Mouse (Mus musculus) intestine, postnatal 0 days (tissue): Measurements from ENCODE around the gene Esrrg. TPM values are rescaled to one million over a fixed set of nuclear protein-coding genes. Genes with fewer than 3 reads are reported as not detected.

Experiments
- ATAC-seq: fragments of 200-750 bp; cut with Nextera tagmentation; 2 replicates; pipeline ENCODE4 v1.8.0; 2017; ENCODE audit warnings: mild to moderate bottlenecking, moderate TSS enrichment, moderate library complexity
- H3K27ac ChIP-seq: fragments of 300-500 bp; sonication (generic); 2 replicates; pipeline ENCODE4 v1.5.1; 2014; ENCODE audit warnings: mild to moderate bottlenecking, low read depth, low read length, moderate library complexity
- H3K27me3 ChIP-seq: fragments of 300-500 bp; sonication (generic); replicated peaks from 2 replicates; pipeline ENCODE4 v1.6.1; 2014; ENCODE audit warnings: low read length, mixed read lengths; ENCODE audit not compliant: control insufficient read depth, insufficient read depth
- H3K36me3 ChIP-seq: fragments of 300-500 bp; sonication (generic); 2 replicates; pipeline ENCODE4 v1.6.1; 2014; ENCODE audit warnings: mild to moderate bottlenecking, moderate library complexity; ENCODE audit not compliant: control insufficient read depth, insufficient read depth
- H3K4me1 ChIP-seq: fragments of 300-500 bp; sonication (generic); replicated peaks from 2 replicates; pipeline ENCODE4 v1.6.1; 2014; ENCODE audit warnings: antibody characterized with exemption, low read length, mixed read lengths; ENCODE audit not compliant: control insufficient read depth, insufficient read depth
- H3K4me2 ChIP-seq: fragments of 300-500 bp; sonication (generic); replicated peaks from 2 replicates; pipeline ENCODE4 v1.6.1; 2014; ENCODE audit warnings: low read depth, mild to moderate bottlenecking, moderate library complexity
- H3K4me3 ChIP-seq: fragments of 300-500 bp; sonication (generic); 2 replicates; pipeline ENCODE4 v1.5.1; 2014; ENCODE audit warnings: low read depth, low read length
- H3K9ac ChIP-seq: fragments of 300-500 bp; sonication (generic); 2 replicates; pipeline ENCODE4 v1.6.1; 2014; ENCODE audit warnings: mild to moderate bottlenecking, low read depth, low read length
- H3K9me3 ChIP-seq: fragments of 300-500 bp; sonication (generic); 2 replicates; pipeline ENCODE4 v1.6.1; 2016; ENCODE audit warnings: mixed run types; ENCODE audit not compliant: control insufficient read depth
- CTCF ChIP-seq: sonication (generic); IDR thresholded peaks from 2 replicates; pipeline ENCODE4 v1.5.1; 2016; ENCODE audit warnings: low read depth, mild to moderate bottlenecking, control low read depth, antibody characterized with exemption, moderate library complexity
- WGBS: fragments of 180-500 bp; shearing (Covaris S2); extraction: QIAGEN DNeasy Blood & Tissue Kit; methylation state at CpG from one replicate; pipeline ENCODE4 v1.1.7; 2014; 5-methylcytosine and 5-hydroxymethylcytosine counted together
- polyA plus RNA-seq: library from polyadenylated mRNA; unstranded; fragments of >200 nt; fragmentation: Nextera tagmentation; extraction: Ambion mirVana; gene quantifications from 2 replicates; pipeline ENCODE4 v1.2.1, GENCODE M21; 2015

The Esrrg gene
- polyA plus RNA-seq, 1 experiment from 2014 or later, result 1.2 TPM

DNA sequence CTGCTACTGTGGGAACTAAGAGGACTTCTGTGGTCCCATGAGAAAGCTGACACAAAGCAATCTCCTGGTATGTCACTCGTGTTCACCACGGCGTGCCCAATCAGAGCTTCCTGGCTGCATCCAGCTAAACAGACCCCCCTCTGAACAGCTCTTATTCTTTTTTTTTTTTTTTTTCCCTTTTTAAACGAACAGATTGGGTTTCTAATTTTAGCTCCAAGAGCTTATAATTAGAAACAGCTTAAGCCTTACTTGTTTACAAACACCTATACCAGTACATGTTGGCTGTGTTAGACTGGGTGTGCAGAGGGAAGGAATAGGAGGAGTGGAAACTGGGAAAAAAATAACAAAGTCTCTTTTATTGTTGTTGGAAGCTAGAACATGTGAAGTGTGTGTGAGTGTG is 86.3 kb downstream of the Esrrg start:
- no peaks in the 10 kb centered on the region for H3K9me3 ChIP-seq
- ATAC-seq, result no peak
- no peak for TF ChIP-seq CTCF
- H3K4me3 ChIP-seq, result no peak overlapping the region
- H3K27me3 ChIP-seq, result no peaks in the 10 kb centered on the region
- H3K36me3 ChIP-seq, result no peaks in the 10 kb centered on the region
- H3K27ac ChIP-seq, result no peak overlapping the region
- H3K9ac ChIP-seq, result no peak overlapping the region
- no peaks in the 10 kb centered on the region for H3K4me1 ChIP-seq
- H3K4me2 ChIP-seq, result no peak overlapping the region
- 67% methylated on average over 4 of the region's 4 CpGs for WGBS

DNA sequence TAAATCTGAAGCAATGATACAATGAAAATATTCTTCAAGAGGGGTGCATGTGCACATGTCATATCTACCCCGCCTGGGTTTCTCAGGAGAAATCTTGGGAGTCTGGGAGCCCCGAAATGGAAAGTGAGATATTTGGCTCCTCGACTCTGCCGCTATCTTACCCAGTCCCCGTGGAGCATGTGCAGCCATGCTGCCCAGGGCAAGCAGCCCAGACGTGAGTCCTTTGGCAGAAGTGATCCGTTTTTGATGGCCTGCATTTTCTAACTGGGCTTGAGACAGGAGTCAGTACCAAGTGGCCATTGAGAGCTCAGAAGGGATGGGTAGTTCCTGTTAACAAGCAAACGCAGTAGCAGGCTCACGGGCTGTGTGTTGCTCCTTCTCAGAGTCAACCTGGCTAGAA is 89.6 kb downstream of the Esrrg start:
- H3K36me3 ChIP-seq, result no peaks in the 10 kb centered on the region
- H3K4me3 ChIP-seq, result no peak overlapping the region
- H3K27ac ChIP-seq, result no peak overlapping the region
- no peaks in the 10 kb centered on the region for H3K27me3 ChIP-seq
- no peak overlapping the region for H3K4me2 ChIP-seq
- no peaks in the 10 kb centered on the region for H3K9me3 ChIP-seq
- no peaks in the 10 kb centered on the region for H3K4me1 ChIP-seq
- 89% methylated on average over 9 of the region's 9 CpGs for WGBS
- no peak overlapping the region for H3K9ac ChIP-seq
- TF ChIP-seq CTCF, result no peak
- ATAC-seq, result no peak

DNA sequence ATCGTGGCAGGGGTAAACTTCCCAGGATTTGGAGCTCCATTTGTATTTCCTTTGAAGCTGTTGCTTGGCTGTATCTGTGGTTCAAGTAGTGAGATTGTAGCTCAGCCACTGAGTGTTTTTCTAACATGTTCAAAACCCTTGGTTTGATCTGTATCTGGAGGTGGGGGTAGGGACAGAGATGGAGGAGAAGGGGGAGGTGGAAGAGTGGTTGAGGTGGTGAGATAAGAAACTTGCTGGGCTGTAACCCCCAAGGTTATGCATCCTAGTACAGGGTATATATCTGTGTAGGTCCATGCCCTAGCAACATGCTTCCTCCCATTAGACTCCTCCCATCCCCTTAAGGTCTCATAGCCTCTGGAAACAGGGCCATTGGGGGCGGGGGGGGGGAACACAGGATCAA is 92.4 kb downstream of the Esrrg start:
- WGBS, result 63% methylated on average over 2 of the region's 2 CpGs
- no peaks in the 10 kb centered on the region for H3K36me3 ChIP-seq
- TF ChIP-seq CTCF, result no peak
- H3K27ac ChIP-seq, result no peak overlapping the region
- H3K27me3 ChIP-seq, result no peaks in the 10 kb centered on the region
- no peaks in the 10 kb centered on the region for H3K4me1 ChIP-seq
- H3K4me3 ChIP-seq, result no peak overlapping the region
- no peak overlapping the region for H3K9ac ChIP-seq
- no peaks in the 10 kb centered on the region for H3K9me3 ChIP-seq
- ATAC-seq, result no peak
- no peak overlapping the region for H3K4me2 ChIP-seq

DNA sequence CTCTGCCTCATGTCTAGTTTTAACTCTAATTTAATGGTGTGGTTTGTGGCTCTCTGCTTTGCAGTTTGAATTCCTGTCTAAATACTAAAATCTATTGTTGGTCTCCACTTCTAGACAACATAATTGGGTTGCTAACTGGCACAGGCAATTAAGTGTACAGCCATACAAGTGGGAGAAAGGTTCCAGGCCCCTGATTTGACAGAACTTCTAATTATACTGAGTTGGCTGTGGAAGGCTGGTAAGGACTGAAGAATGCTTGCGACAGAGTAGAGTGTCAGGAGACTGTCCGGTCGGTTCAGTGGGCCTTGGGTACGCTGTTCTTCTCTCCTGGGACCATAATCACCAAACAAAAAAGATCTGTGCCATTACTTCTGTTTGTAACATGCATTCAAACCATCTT is 96.3 kb downstream of the Esrrg start:
- 90% methylated on average over 4 of the region's 4 CpGs for WGBS
- Histone ChIP-seq H3K27ac (no peak overlapping the region), H3K4me1 (no peaks in the 10 kb centered on the region), H3K36me3 (no peaks in the 10 kb centered on the region), H3K9me3 (no peaks in the 10 kb centered on the region), H3K4me3 (no peak overlapping the region), H3K9ac (no peak overlapping the region), H3K4me2 (no peak overlapping the region), H3K27me3 (no peaks in the 10 kb centered on the region)
- ATAC-seq, result no peak
- no peak for TF ChIP-seq CTCF

DNA sequence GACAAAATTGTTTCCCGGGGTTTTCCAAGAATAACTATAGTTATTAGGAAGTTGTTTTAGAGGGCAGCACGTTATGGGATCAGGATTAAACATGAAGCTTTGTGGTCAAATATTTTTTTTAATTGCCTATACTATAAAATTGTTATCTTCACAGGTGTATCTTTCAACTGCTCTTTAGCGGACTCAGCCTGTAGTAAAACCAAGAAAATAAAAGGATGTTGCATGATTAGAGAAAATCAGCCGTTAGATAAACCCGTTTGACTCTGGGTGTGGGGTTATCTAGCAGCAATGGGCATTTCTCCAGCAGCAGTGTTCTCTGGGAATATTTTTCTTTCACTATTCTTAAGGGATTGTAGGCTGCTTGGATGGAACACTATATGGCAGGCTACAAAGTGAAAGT is 96.8 kb downstream of the Esrrg start:
- Histone ChIP-seq H3K4me2 (peak overlapping the region; percentile 45), H3K27me3 (no peaks in the 10 kb centered on the region), H3K4me3 (no peak overlapping the region), H3K36me3 (no peaks in the 10 kb centered on the region), H3K4me1 (no peaks in the 10 kb centered on the region), H3K9ac (no peak overlapping the region), H3K9me3 (no peaks in the 10 kb centered on the region), H3K27ac (no peak overlapping the region)
- 48% methylated on average over 5 of the region's 5 CpGs for WGBS
- ATAC-seq, result no peak
- TF ChIP-seq CTCF, result no peak

DNA sequence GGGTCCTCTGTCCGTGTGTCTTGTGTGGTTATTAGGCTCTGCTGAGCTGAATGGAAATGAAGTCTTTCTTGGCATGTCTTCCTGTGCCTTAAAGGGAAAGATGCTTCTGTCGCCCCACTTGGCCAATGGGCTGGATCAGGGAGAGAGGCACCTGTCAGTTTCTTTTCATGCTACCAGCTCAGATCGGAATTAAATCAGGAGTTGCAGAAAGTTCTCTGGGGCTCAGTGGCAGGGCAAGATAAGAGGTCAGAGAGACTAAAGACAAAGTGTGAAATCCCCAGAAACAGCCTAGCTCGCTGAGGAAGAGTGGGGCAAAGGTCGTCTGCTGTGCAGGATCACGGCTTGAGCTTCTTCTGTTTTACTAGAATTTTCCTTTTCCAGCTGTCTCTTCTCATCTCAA is 97.5 kb downstream of the Esrrg start:
- Histone ChIP-seq H3K9ac (no peak overlapping the region), H3K4me2 (peak overlapping the region; percentile 45), H3K27ac (no peak overlapping the region), H3K27me3 (no peaks in the 10 kb centered on the region), H3K4me3 (no peak overlapping the region), H3K4me1 (no peaks in the 10 kb centered on the region), H3K36me3 (no peaks in the 10 kb centered on the region), H3K9me3 (no peaks in the 10 kb centered on the region)
- TF ChIP-seq CTCF, result no peak
- 30% methylated on average over 6 of the region's 6 CpGs for WGBS
- ATAC-seq, result no peak

DNA sequence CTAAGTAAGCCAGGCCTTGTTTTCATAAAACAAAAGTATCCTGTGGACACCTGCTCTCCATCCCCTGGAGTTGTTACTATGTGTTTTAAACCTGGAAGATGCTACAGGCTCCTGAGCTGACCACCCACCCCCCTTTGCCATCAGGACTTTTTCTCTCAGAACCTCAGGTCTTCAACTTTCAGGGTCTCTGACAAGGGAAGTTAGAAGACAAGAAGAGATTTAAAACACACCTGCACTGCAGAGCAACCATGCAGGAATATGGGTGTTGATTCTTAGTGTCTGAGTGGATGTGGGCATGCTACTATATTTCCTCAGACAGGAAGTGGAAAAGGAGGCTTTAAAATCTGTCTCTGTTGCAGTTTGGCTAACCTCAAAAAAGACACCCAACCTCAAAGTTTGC is 98.6 kb downstream of the Esrrg start:
- Histone ChIP-seq H3K36me3 (no peaks in the 10 kb centered on the region), H3K4me3 (no peak overlapping the region), H3K27me3 (no peaks in the 10 kb centered on the region), H3K9ac (no peak overlapping the region), H3K9me3 (no peaks in the 10 kb centered on the region), H3K4me2 (no peak overlapping the region), H3K4me1 (no peaks in the 10 kb centered on the region), H3K27ac (no peak overlapping the region)
- ATAC-seq, result no peak
- TF ChIP-seq CTCF, result no peak
